Mouse (Mus musculus) heart, embryonic 14.5 days (tissue): ENCODE data around the gene Ccl9. TPM values are rescaled to one million over a fixed set of nuclear protein-coding genes. Genes with fewer than 3 reads are reported as not detected.
"Not testable (repeated sequence)": the region's sequence is repeated elsewhere in the genome, so short reads cannot be mapped to it uniquely, and the experiment has no call there.

ENCODE experiments used
- ATAC-seq: fragments of 200-750 bp; cut with Nextera tagmentation; 2 replicates; pipeline ENCODE4 v1.8.0; 2017; ENCODE audit warnings: low read depth, moderate TSS enrichment; ENCODE audit not compliant: insufficient number of reproducible peaks, insufficient read depth, low FRiP score
- H3K27ac ChIP-seq, 2 experiments: fragments of 200-500 bp in 1 of 2; fragments of 300-500 bp in 1 of 2; sonication (generic) in 1 of 2; replicated peaks in 1 of 2; 2 replicates each; pipeline ENCODE4 v1.5.1; 2012 to 2014; ENCODE audit warnings: low read depth in 2 of 2, low read length in 2 of 2, control low read depth in 1 of 2, mild to moderate bottlenecking in 1 of 2, mixed read lengths in 1 of 2; ENCODE audit not compliant: control insufficient read depth in 1 of 2, insufficient read depth in 1 of 2
- H3K27me3 ChIP-seq: fragments of 300-500 bp; sonication (generic); 2 replicates; pipeline ENCODE4 v1.6.1; 2014; ENCODE audit warnings: mild to moderate bottlenecking, low read length, control low read depth; ENCODE audit not compliant: control insufficient read depth, insufficient read depth
- H3K36me3 ChIP-seq: fragments of 300-500 bp; sonication (generic); 2 replicates; pipeline ENCODE4 v1.6.1; 2014; ENCODE audit warnings: mild to moderate bottlenecking, control low read depth, low read length, mixed read lengths; ENCODE audit not compliant: control insufficient read depth, insufficient read depth
- H3K4me1 ChIP-seq, 2 experiments: fragments of 200-500 bp in 1 of 2; fragments of 300-500 bp in 1 of 2; sonication (generic) in 1 of 2; 2 replicates each; pipeline ENCODE4 v1.6.1; 2012 to 2014; ENCODE audit warnings: low read length in 2 of 2, control low read depth in 1 of 2, mixed read lengths in 1 of 2; ENCODE audit not compliant: control insufficient read depth in 2 of 2, insufficient read depth in 2 of 2
- H3K4me2 ChIP-seq: fragments of 300-500 bp; sonication (generic); 2 replicates; pipeline ENCODE4 v1.6.1; 2014; ENCODE audit warnings: mild to moderate bottlenecking, low read length
- H3K4me3 ChIP-seq, 2 experiments: fragments of 200-500 bp in 1 of 2; fragments of 300-500 bp in 1 of 2; sonication (generic) in 1 of 2; 2 replicates each; pipeline ENCODE4 v1.5.1; 2012 to 2014; ENCODE audit warnings: low read length in 2 of 2, mild to moderate bottlenecking in 2 of 2, control low read depth in 1 of 2, low read depth in 1 of 2, moderate library complexity in 1 of 2; ENCODE audit not compliant: control insufficient read depth in 1 of 2, insufficient read depth in 1 of 2
- H3K9ac ChIP-seq: fragments of 300-500 bp; sonication (generic); 2 replicates; pipeline ENCODE4 v1.6.1; 2014; ENCODE audit warnings: mild to moderate bottlenecking, low read length
- H3K9me3 ChIP-seq: fragments of 300-500 bp; sonication (generic); 2 replicates; pipeline ENCODE4 v1.6.1; 2016; ENCODE audit warnings: low read length, control low read depth; ENCODE audit not compliant: control insufficient read depth
- WGBS: fragments of 180-500 bp; shearing (Covaris S2); extraction: QIAGEN DNeasy Blood & Tissue Kit; methylation state at CpG from one replicate; pipeline ENCODE4 v1.1.7; 2014; 5-methylcytosine and 5-hydroxymethylcytosine counted together
- polyA plus RNA-seq: library from polyadenylated mRNA; unstranded; fragments of >200 nt; fragmentation: Nextera tagmentation; extraction: Ambion mirVana; gene quantifications from 2 replicates; pipeline ENCODE4 v1.2.1, GENCODE M21; 2014

Ccl9 gene
- polyA plus RNA-seq, 1 experiment from 2014 or later: 3.0 TPM

- not testable (repeated sequence) for H3K27me3 ChIP-seq, ATAC-seq, H3K9ac ChIP-seq, H3K4me1 ChIP-seq, H3K9me3 ChIP-seq, H3K4me2 ChIP-seq, H3K36me3 ChIP-seq, H3K4me3 ChIP-seq, H3K27ac ChIP-seq
- 82% methylated on average over 6 of the region's 7 CpGs for WGBS
Observed at GRCm38 (mm10) chr11:83551037-83551436, 27.4 kb downstream of the Ccl9 start.

GRCm38 (mm10) chr11:83550186-83550632, 28.2 kb downstream of the Ccl9 start:
- H3K4me2 ChIP-seq: no peak overlapping the region
- ATAC-seq: no peak
- no peaks in the 10 kb centered on the region for H3K27me3 ChIP-seq
- no peaks in the 10 kb centered on the region for H3K4me1 ChIP-seq
- H3K36me3 ChIP-seq: no peaks in the 10 kb centered on the region
- H3K27ac ChIP-seq: no peak overlapping the region
- 74% methylated on average over 5 of the region's 5 CpGs for WGBS
- H3K9ac ChIP-seq: no peak overlapping the region
- H3K9me3 ChIP-seq: no peaks in the 10 kb centered on the region
- no peak overlapping the region for H3K4me3 ChIP-seq

GRCm38 (mm10) chr11:83544214-83544613, 34.2 kb downstream of the Ccl9 start:
- no peaks in the 10 kb centered on the region for H3K4me1 ChIP-seq
- no peaks in the 10 kb centered on the region for H3K36me3 ChIP-seq
- H3K27me3 ChIP-seq: no peaks in the 10 kb centered on the region
- 63% methylated on average over 3 of the region's 3 CpGs for WGBS
- no peaks in the 10 kb centered on the region for H3K9me3 ChIP-seq
- no peak for ATAC-seq
- H3K4me2 ChIP-seq: no peak overlapping the region
- H3K9ac ChIP-seq: no peak overlapping the region
- no peak overlapping the region for H3K27ac ChIP-seq
- no peak overlapping the region for H3K4me3 ChIP-seq

GRCm38 (mm10) chr11:83541415-83541814, 37.0 kb downstream of the Ccl9 start:
- H3K27ac ChIP-seq: no peak overlapping the region
- WGBS: 83% methylated on average over 3 of the region's 3 CpGs
- H3K9ac ChIP-seq: no peak overlapping the region
- no peaks in the 10 kb centered on the region for H3K27me3 ChIP-seq
- ATAC-seq: no peak
- no peaks in the 10 kb centered on the region for H3K4me1 ChIP-seq
- no peak overlapping the region for H3K4me2 ChIP-seq
- H3K4me3 ChIP-seq: no peak overlapping the region
- H3K9me3 ChIP-seq: no peaks in the 10 kb centered on the region
- H3K36me3 ChIP-seq: no peaks in the 10 kb centered on the region

- H3K27ac ChIP-seq: no peak overlapping the region
- H3K9me3 ChIP-seq: no peaks in the 10 kb centered on the region
- no peak overlapping the region for H3K4me2 ChIP-seq
- no peaks in the 10 kb centered on the region for H3K4me1 ChIP-seq
- no peak overlapping the region for H3K9ac ChIP-seq
- H3K36me3 ChIP-seq: no peaks in the 10 kb centered on the region
- no peaks in the 10 kb centered on the region for H3K27me3 ChIP-seq
- WGBS: 78% methylated on average over 2 of the region's 2 CpGs
- no peak for ATAC-seq
- no peak overlapping the region for H3K4me3 ChIP-seq
Observed at GRCm38 (mm10) chr11:83540931-83541330, 37.5 kb downstream of the Ccl9 start.

- no peak overlapping the region for H3K4me3 ChIP-seq
- ATAC-seq: no peak
- no peaks in the 10 kb centered on the region for H3K27me3 ChIP-seq
- WGBS: 70% methylated on average over 3 of the region's 3 CpGs
- peaks cover 6 to 9% of the 10 kb centered on the region in 2 experiments; a peak in 3 of 4 replicates for H3K4me1 ChIP-seq
- no peaks in the 10 kb centered on the region for H3K36me3 ChIP-seq
- H3K9me3 ChIP-seq: no peaks in the 10 kb centered on the region
- H3K27ac ChIP-seq: no peak overlapping the region
- no peak overlapping the region for H3K4me2 ChIP-seq
- no peak overlapping the region for H3K9ac ChIP-seq
Observed at GRCm38 (mm10) chr11:83538705-83539314, 39.6 kb downstream of the Ccl9 start.

- WGBS: 82% methylated on average over 3 of the region's 3 CpGs
- Histone ChIP-seq H3K4me1 (peaks cover 6 to 9% of the 10 kb centered on the region in 2 experiments; a peak in 3 of 4 replicates), H3K4me2 (no peak overlapping the region), H3K9me3 (no peaks in the 10 kb centered on the region), H3K27ac (no peak overlapping the region), H3K9ac (no peak overlapping the region), H3K36me3 (no peaks in the 10 kb centered on the region), H3K27me3 (no peaks in the 10 kb centered on the region), H3K4me3 (no peak overlapping the region)
- ATAC-seq: no peak
Observed at GRCm38 (mm10) chr11:83536831-83537230, 41.6 kb downstream of the Ccl9 start.
